Mouse (Mus musculus) olfactory bulb, adult 2 months (tissue): Measurements from ENCODE around the gene Zdhhc14.

Experiments
- CTCF ChIP-seq: fragments of 200-500 bp; IDR thresholded peaks from 2 replicates; pipeline ENCODE4 v1.5.1; 2012; ENCODE audit warnings: low read depth, mild to moderate bottlenecking, low read length, moderate library complexity; ENCODE audit not compliant: insufficient read depth
- POLR2A ChIP-seq: fragments of 200-500 bp; IDR thresholded peaks from 2 replicates; pipeline ENCODE4 v1.6.1; 2012; ENCODE audit warnings: mild to moderate bottlenecking, low read depth, low read length, moderate library complexity; ENCODE audit not compliant: insufficient read depth

DNA sequence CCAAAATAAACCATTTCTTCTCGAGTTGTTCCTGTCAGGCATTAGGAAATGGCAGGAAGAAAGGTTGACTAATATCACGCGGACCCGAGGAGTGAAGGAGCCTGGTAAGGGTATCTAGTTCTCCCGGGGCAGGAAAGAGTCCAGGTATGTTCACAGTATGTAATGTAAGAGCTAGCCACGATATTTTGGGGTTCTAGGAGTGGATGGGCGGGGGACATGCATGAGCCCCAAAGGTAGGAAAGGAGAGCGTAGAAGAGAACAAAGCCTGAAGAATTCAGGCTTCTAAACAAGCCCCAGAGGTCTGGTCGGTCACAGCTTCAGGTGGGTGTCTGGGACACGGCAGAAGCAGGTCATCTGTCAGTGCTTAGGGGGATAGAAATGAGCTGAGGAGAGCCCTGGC is 27.1 kb downstream of the Zdhhc14 start:
- TF ChIP-seq CTCF (no peak), POLR2A (no peak)
